Mouse (Mus musculus) C2C12 (cell line): ENCODE results near the gene Inafm1. TPM values are rescaled to one million over a fixed set of nuclear protein-coding genes. Genes with fewer than 3 reads are reported as not detected.
A peak's percentile ranks its signal among the peaks of the same experiment; 100 is the strongest.

Experiments
- H3K27me3 ChIP-seq: one replicate; pipeline ENCODE4 v1.6.1; 2011; ENCODE audit not compliant: control insufficient read depth, insufficient read depth, insufficient read length
- H3K36me3 ChIP-seq: one replicate; pipeline ENCODE4 v1.6.1; 2011; ENCODE audit not compliant: control insufficient read depth, insufficient read depth
- H3K4me3 ChIP-seq: one replicate; pipeline ENCODE4 v1.5.1; 2011; ENCODE audit warnings: mild to moderate bottlenecking, control low read depth; ENCODE audit not compliant: poor library complexity, insufficient read depth, severe bottlenecking
- H3K79me2 ChIP-seq: one replicate; pipeline ENCODE4 v1.6.1; 2011; ENCODE audit not compliant: control insufficient read depth, insufficient read depth
- H3K79me3 ChIP-seq: one replicate; pipeline ENCODE4 v1.6.1; 2011; ENCODE audit warnings: low read depth, control low read depth
- H3ac ChIP-seq: one replicate; pipeline ENCODE3; 2011; ENCODE audit warnings: low read depth; ENCODE audit not compliant: control insufficient read depth, insufficient read length
- CEBPB ChIP-seq: IDR thresholded peaks from one replicate; pipeline ENCODE4 v1.6.1; 2011; ENCODE audit warnings: low read depth, mild to moderate bottlenecking, control low read depth, moderate library complexity
- CTCF ChIP-seq: IDR thresholded peaks from one replicate; pipeline ENCODE4 v1.5.1; 2011; ENCODE audit not compliant: control insufficient read depth, insufficient read depth, insufficient read length
- FOSL1 ChIP-seq: IDR thresholded peaks from one replicate; pipeline ENCODE4 v1.8.0; 2011; ENCODE audit warnings: mild to moderate bottlenecking, low read length; ENCODE audit not compliant: poor library complexity, insufficient read depth, severe bottlenecking
- MAX ChIP-seq: IDR thresholded peaks from one replicate; pipeline ENCODE4 v1.6.1; 2011; ENCODE audit warnings: mild to moderate bottlenecking, control low read depth
- MYOD1 ChIP-seq: IDR thresholded peaks from one replicate; pipeline ENCODE4 v1.6.1; 2011; ENCODE audit warnings: low read depth; ENCODE audit not compliant: control insufficient read depth, insufficient read length
- MYOG ChIP-seq: IDR thresholded peaks from one replicate; pipeline ENCODE4 v1.6.1; 2011; ENCODE audit not compliant: control insufficient read depth, insufficient read length; ENCODE audit errors: extremely low read depth
- USF1 ChIP-seq: IDR thresholded peaks from one replicate; pipeline ENCODE4 v1.6.1; 2011; ENCODE audit warnings: low read depth, mild to moderate bottlenecking, control low read depth, moderate library complexity
- long read RNA-seq, 2 experiments: library from polyadenylated mRNA; unstranded; transcript quantifications; one replicate each; pipeline ENCODE4 v2.0.0; 2019 to 2020
- polyA plus RNA-seq: library from polyadenylated mRNA; unstranded; fragments of >200 nt; fragmentation: generic; extraction: Trizol; gene quantifications from one replicate; pipeline ENCODE4 v1.2.1, GENCODE M21; 2012; ENCODE audit warnings: missing spikeins

Inafm1 gene
- polyA plus RNA-seq, result 11.7 TPM
- long read RNA-seq, experiment 1, transcript Inafm1-201 (1 exons, 1,605 nt), result major isoform, 9 of 9 reads
- long read RNA-seq, experiment 1, partial matches to known transcripts, result 0 of 9 reads
- long read RNA-seq, experiment 1, other reads (novel, unspliced or antisense), result 0 of 9 reads
- long read RNA-seq, experiment 2, partial matches to known transcripts, result 0 of 2 reads
- long read RNA-seq, experiment 2, other reads (novel, unspliced or antisense), result 0 of 2 reads

DNA sequence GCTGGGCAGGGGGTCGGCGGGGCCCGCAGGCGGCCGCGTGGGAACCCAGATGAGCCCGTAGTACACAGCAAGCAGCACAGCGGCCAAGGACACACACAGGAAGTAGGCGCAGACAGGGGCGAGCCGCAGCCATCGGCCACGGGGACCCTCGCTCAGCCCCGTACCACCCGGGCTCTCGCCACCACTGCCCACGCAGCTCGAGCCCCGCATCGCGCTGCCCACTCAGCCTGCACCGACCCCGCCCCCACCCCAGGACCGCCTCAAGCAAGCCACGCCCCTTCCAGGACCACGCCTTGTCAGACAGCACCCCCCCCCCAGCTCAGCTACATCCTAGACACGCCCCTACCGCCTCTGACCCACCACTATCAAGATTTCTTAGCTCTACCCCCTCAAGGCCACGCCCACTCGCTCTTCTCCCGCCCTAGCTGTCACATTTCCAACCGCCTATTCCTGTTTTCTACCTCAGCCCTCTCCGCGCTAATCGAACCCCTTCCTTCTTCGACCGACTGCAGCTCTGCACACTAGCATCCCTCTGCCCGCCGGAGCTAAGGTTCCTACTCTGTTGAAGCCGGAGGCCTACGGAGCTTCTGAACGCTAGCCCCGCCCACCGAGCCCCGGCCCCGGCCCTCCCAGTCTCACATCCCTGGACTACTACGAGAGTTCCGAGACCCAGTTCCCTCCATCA, at the start of gene Inafm1:
TSS of gene Inafm1 (minus strand) at position 537 of the 685 bp plus-strand sequence.
- no peak for TF ChIP-seq USF1
- no peaks in the 10 kb centered on the region for H3K27me3 ChIP-seq
- peak within 1 kb of the TSS; percentile 29 for H3K4me3 ChIP-seq
- no peaks in the 10 kb centered on the region for H3K79me3 ChIP-seq
- no peaks in the 10 kb centered on the region for H3K79me2 ChIP-seq
- H3K36me3 ChIP-seq, result no peaks in the 10 kb centered on the region
- peak within 1 kb of the TSS; percentile 64 for H3ac ChIP-seq

DNA sequence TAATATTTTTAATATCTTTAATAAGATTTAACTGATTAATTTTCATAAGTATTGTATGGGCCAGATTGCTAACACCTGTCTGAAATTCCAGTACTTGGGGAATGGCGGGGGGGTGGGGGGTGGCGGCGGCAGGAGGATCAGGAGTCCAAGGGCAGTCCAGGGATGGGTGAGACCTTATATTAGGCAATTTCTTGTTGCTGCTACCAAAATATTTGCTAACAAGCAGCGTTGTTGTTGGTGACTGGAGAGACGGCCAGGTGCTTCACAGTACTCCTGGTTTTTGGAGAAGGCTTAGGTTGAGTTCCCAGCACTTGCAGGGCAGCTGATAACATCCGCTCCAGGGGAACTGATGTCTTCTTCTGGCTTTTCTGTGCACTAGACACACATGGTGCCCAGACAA, 47.1 kb upstream of the Inafm1 start:
- Histone ChIP-seq H3ac (no peak overlapping the region), H3K36me3 (no peaks in the 10 kb centered on the region), H3K4me3 (no peak overlapping the region), H3K79me2 (no peaks in the 10 kb centered on the region), H3K27me3 (no peaks in the 10 kb centered on the region), H3K79me3 (no peaks in the 10 kb centered on the region)
- TF ChIP-seq USF1 (no peak), CEBPB (no peak), MAX (no peak), CTCF (no peak), MYOG (no peak), MYOD1 (no peak), FOSL1 (no peak)

DNA sequence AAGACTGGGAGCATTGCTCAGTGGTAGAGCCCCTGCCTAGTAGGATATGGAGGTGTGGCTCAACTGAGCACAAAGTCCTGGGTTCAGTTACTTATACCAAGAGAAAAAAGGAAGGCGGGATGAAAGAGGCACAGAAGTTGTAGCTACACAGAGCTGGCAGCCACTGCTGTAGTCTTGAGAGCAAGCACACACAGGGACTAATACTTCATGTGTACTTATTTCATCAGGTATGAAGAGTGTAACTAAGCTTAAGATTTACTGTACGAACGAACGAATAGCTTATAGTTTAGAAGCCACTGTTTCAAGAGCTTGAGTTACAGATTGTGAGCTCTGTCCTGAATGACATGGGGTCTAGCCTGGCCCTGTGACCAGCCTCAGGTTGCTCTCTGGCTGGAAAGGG, 45.8 kb upstream of the Inafm1 start:
- Histone ChIP-seq H3K36me3 (no peaks in the 10 kb centered on the region), H3ac (no peak overlapping the region), H3K4me3 (no peak overlapping the region), H3K79me2 (no peaks in the 10 kb centered on the region), H3K79me3 (no peaks in the 10 kb centered on the region), H3K27me3 (no peaks in the 10 kb centered on the region)
- no peak for TF ChIP-seq CTCF
- TF ChIP-seq MYOD1, result no peak
- TF ChIP-seq MAX, result no peak

DNA sequence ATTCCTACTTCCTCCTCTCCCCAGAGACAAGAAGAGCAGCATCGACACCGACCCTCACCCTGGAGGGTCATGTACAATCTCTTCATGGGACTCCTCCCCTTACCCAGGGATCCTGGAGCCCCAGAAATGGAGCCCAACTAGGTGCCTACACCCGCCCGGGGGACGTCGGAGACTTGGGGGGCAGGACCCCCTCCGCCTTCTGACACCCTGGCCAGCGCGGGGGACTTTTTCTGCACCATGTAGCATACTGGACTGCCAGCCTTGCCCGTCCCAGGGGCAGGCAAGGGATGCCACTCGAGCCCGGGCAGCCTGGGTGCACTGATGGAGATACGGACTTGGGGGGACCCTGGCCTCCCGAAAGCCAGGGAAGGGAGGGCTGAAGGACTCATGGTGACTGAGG, 43.7 kb upstream of the Inafm1 start:
- Histone ChIP-seq H3K79me2 (peaks cover 1% of the 10 kb centered on the region), H3K79me3 (no peaks in the 10 kb centered on the region), H3K4me3 (no peak overlapping the region), H3K27me3 (no peaks in the 10 kb centered on the region), H3ac (no peak overlapping the region), H3K36me3 (no peaks in the 10 kb centered on the region)
- TF ChIP-seq CEBPB (no peak), MYOD1 (no peak), FOSL1 (no peak), MAX (no peak), CTCF (no peak)

DNA sequence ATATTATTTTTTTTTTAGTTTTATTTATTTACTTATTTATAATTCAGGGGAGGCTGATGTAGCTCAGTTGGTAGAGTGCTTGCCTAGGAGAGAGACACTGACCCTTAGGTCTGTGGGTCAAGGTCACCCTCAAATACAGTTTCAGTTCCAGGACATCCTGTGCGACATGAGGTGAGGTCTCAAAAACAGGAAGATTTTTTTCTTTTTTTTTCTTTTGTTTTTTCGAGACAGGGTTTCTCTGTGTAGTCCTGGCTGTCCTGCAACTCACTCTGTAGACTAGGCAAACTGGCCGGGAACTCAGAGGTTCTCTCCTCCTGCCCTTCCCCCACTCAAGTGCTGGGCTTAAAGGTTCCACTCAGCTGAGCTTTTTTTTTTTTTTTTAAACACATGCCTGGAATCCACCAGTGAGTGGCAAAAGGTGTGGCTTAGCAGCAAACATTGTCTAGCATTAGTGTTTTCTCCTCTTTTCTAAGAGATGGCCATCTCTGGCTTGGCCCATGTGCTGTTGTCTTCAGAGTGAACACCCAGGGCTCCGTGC, 41.9 kb upstream of the Inafm1 start:
- no peak overlapping the region for H3K4me3 ChIP-seq
- TF ChIP-seq CEBPB (no peak), FOSL1 (no peak), CTCF (no peak), MYOD1 (no peak), MYOG (no peak), MAX (no peak), USF1 (no peak)
- H3K79me2 ChIP-seq, result peaks cover 11% of the 10 kb centered on the region
- H3ac ChIP-seq, result no peak overlapping the region
- H3K27me3 ChIP-seq, result no peaks in the 10 kb centered on the region
- H3K79me3 ChIP-seq, result no peaks in the 10 kb centered on the region
- H3K36me3 ChIP-seq, result no peaks in the 10 kb centered on the region

DNA sequence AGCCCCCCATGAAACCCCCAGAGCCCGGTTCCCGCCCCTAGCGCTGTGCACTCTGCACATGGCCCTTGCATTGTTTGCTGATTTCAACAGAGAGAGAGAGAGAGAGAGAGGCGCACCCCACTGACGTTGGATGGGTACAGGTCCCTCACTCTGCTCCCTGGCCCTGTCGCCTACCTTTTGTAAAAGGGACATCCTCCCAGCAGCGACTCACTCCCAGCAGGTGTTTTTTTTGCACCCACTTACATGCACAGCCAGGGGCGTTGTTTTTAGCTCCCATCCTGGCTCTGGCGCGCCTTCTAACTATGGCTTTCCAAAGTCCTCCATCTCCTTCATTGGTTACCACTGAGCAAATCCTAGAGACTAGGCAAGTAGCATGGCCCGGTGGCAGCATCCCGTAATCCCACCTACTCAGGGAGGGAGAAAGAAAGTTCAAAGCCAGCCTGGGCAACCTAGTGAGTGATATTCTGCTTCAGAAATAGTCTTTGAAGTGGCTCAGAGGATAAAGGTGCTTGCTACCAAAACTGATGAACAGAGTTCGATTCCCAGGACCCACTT, 40.9 kb upstream of the Inafm1 start:
- no peaks in the 10 kb centered on the region for H3K27me3 ChIP-seq
- no peaks in the 10 kb centered on the region for H3K79me3 ChIP-seq
- no peak overlapping the region for H3K4me3 ChIP-seq
- peaks cover 11% of the 10 kb centered on the region for H3K79me2 ChIP-seq
- TF ChIP-seq CEBPB (no peak), CTCF (no peak), MAX (no peak), MYOD1 (no peak), USF1 (no peak), FOSL1 (no peak), MYOG (no peak)
- H3ac ChIP-seq, result peak overlapping the region; percentile 52
- H3K36me3 ChIP-seq, result no peaks in the 10 kb centered on the region
